Mouse (Mus musculus) hindbrain, embryonic 10.5 days (tissue): ENCODE measurements around the gene Nemp2. TPM values are rescaled to one million over a fixed set of nuclear protein-coding genes. Genes with fewer than 3 reads are reported as not detected.

ENCODE experiments used
- DNase-seq: peaks from one replicate; pipeline ENCODE4 v3.0.0-alpha.2; 2017; ENCODE audit warnings: low spot score
- H3K27ac ChIP-seq: fragments of 300-500 bp; sonication (generic); 2 replicates; pipeline ENCODE4 v1.5.1; 2016; ENCODE audit warnings: mild to moderate bottlenecking, moderate library complexity
- H3K27me3 ChIP-seq: fragments of 300-500 bp; sonication (generic); 2 replicates; pipeline ENCODE4 v1.6.1; 2016; ENCODE audit warnings: mild to moderate bottlenecking; ENCODE audit not compliant: poor library complexity, insufficient read depth, severe bottlenecking
- H3K36me3 ChIP-seq: fragments of 300-500 bp; sonication (generic); 2 replicates; pipeline ENCODE4 v1.6.1; 2016; ENCODE audit warnings: mild to moderate bottlenecking, moderate library complexity
- H3K4me1 ChIP-seq: fragments of 300-500 bp; sonication (generic); replicated peaks from 2 replicates; pipeline ENCODE4 v1.6.1; 2016; ENCODE audit warnings: mild to moderate bottlenecking
- H3K4me3 ChIP-seq: fragments of 300-500 bp; sonication (generic); 2 replicates; pipeline ENCODE4 v1.5.1; 2016; ENCODE audit warnings: mild to moderate bottlenecking, moderate library complexity
- H3K9me3 ChIP-seq: fragments of 300-500 bp; sonication (generic); 2 replicates; pipeline ENCODE4 v1.6.1; 2016; ENCODE audit warnings: mild to moderate bottlenecking, moderate library complexity
- WGBS: fragments of 180-500 bp; shearing (Covaris S2); methylation state at CpG from one replicate; pipeline ENCODE4 v1.1.7; 2016; 5-methylcytosine and 5-hydroxymethylcytosine counted together
- polyA plus RNA-seq: library from polyadenylated mRNA; unstranded; fragments of >200 nt; fragmentation: Nextera tagmentation; extraction: Ambion mirVana; gene quantifications from 2 replicates; pipeline ENCODE4 v1.2.1, GENCODE M21; 2016

Nemp2 gene
- polyA plus RNA-seq, 1 experiment from 2014 or later, result 8.4 TPM

- Histone ChIP-seq H3K27me3 (no peaks in the 10 kb centered on the region), H3K27ac (no peak overlapping the region), H3K36me3 (peaks cover 46% of the 10 kb centered on the region), H3K9me3 (no peaks in the 10 kb centered on the region), H3K4me3 (no peak overlapping the region), H3K4me1 (peaks cover 13% of the 10 kb centered on the region)
- DNase-seq, result no peak
- 94% methylated on average over 6 of the region's 6 CpGs for WGBS
Measured at GRCm38 (mm10) chr1:52634251-52634650, 3.7 kb downstream of the Nemp2 start.

DNA sequence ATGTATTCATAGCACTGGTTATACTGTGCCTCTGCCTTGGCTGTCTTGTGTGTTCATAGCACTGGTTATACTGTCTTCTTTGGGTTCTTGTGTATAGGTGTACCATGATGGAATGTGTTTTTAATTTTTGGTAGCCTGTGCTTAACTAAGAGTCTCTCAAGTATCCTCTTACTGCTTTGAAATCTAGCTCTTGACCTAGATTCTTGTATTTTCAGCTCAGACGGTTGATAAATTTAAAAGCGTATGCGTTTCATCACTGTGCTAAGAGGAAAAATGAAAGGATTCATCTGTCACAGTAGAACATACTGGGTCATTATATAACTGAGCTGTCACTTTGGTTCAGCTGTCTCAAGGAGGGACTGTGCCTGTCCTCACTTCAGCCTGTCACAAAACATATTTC lies 5.4 kb downstream of the Nemp2 start:
- no peaks in the 10 kb centered on the region for H3K27me3 ChIP-seq
- 93% methylated on average over 3 of the region's 3 CpGs for WGBS
- peaks cover 58% of the 10 kb centered on the region for H3K36me3 ChIP-seq
- H3K4me3 ChIP-seq, result no peak overlapping the region
- no peak overlapping the region for H3K27ac ChIP-seq
- DNase-seq, result no peak
- H3K4me1 ChIP-seq, result peaks cover 13% of the 10 kb centered on the region
- H3K9me3 ChIP-seq, result no peaks in the 10 kb centered on the region

DNA sequence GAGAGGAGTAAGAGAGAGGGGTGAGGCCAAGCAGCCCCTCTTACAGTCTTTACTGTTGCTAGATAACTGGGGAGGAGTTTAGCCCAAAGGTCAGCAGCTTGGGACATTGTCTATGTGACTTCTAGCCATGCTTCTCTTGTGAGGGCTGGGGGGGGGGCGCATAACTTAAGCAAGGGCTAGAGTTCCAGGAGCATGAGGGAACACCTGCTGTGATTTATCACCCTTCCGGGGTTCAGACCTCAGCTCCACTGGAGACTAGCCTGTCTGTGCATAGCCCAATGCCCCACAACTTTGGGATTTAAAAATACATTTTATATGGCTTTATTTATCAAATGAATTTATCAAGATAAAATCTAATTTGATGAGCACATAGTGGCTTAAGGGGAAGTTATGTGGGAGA lies 7.6 kb downstream of the Nemp2 start:
- no peaks in the 10 kb centered on the region for H3K9me3 ChIP-seq
- no peak for DNase-seq
- no peak overlapping the region for H3K27ac ChIP-seq
- WGBS, result 92% methylated on average over 2 of the region's 2 CpGs
- no peaks in the 10 kb centered on the region for H3K27me3 ChIP-seq
- H3K4me3 ChIP-seq, result no peak overlapping the region
- H3K4me1 ChIP-seq, result no peaks in the 10 kb centered on the region
- H3K36me3 ChIP-seq, result peaks cover 72% of the 10 kb centered on the region

GRCm38 (mm10) chr1:52639090-52639489 lies 8.6 kb downstream of the Nemp2 start:
- Histone ChIP-seq H3K4me1 (no peaks in the 10 kb centered on the region), H3K4me3 (no peak overlapping the region), H3K36me3 (peaks cover 72% of the 10 kb centered on the region), H3K27me3 (no peaks in the 10 kb centered on the region), H3K9me3 (no peaks in the 10 kb centered on the region), H3K27ac (no peak overlapping the region)
- 93% methylated on average over 7 of the region's 7 CpGs for WGBS
- no peak for DNase-seq

GRCm38 (mm10) chr1:52640266-52640665 lies 9.8 kb downstream of the Nemp2 start:
- Histone ChIP-seq H3K4me3 (no peak overlapping the region), H3K36me3 (peaks cover 64% of the 10 kb centered on the region), H3K4me1 (no peaks in the 10 kb centered on the region), H3K9me3 (no peaks in the 10 kb centered on the region), H3K27ac (no peak overlapping the region), H3K27me3 (no peaks in the 10 kb centered on the region)
- 94% methylated on average over 6 of the region's 6 CpGs for WGBS
- DNase-seq, result no peak

GRCm38 (mm10) chr1:52640736-52641135 lies 10.2 kb downstream of the Nemp2 start:
- Histone ChIP-seq H3K27me3 (no peaks in the 10 kb centered on the region), H3K27ac (no peak overlapping the region), H3K9me3 (no peaks in the 10 kb centered on the region), H3K4me3 (no peak overlapping the region), H3K36me3 (peaks cover 63% of the 10 kb centered on the region), H3K4me1 (no peaks in the 10 kb centered on the region)
- 91% methylated on average over 4 of the region's 4 CpGs for WGBS
- no peak for DNase-seq

DNA sequence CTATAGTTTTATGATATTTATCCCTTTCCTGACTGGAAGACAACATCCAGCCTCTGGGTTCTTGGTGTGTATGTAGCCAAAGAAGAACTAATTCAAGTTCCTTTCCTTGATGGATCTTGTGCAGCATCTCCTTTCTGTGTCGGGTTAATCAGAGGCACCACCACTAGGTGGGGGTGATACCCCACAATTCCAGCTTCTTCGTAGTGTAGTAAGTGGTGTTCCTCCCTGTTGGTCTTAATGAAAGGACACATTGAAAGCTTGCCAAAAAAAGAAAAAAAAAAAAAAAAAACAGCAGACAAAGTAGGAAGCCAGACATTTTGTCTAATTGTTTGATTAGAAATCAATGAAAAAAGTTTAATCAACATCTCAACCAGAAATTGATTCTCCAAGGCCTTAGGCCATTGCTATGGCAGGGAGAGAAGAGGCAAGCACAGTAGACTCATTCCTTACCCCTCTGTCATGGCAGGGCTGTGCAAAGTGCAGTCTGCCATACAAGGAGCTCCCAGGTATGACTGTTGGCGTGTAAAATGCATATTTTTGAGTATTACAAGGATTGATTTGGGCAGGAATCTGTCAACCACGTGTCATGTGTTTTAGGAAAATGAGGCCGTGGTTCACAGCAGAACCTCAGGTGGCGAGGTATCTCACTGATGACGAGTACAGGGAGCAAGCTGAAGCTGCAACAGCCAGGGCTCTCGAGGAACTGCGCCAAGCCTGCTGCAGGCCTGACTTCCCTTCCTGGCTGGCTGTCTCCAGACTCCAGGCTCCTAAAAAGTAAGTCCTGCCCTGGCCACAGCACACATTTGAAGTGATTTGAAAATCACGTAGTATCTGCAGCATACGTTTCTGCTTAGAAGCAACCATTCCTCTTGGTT lies 17.9 kb downstream of the Nemp2 start:
- WGBS, result 84% methylated on average over 11 of the region's 11 CpGs

GRCm38 (mm10) chr1:52650066-52650465 lies 19.6 kb downstream of the Nemp2 start:
- no peak overlapping the region for H3K4me3 ChIP-seq
- H3K27ac ChIP-seq, result no peak overlapping the region
- peaks cover 62% of the 10 kb centered on the region for H3K36me3 ChIP-seq

More for the DNA sequence above, 17.9 kb downstream of the Nemp2 start:
- Histone ChIP-seq H3K4me1 (no peaks in the 10 kb centered on the region), H3K27me3 (no peaks in the 10 kb centered on the region), H3K9me3 (no peaks in the 10 kb centered on the region), H3K27ac (no peak overlapping the region), H3K36me3 (peaks cover 63% of the 10 kb centered on the region), H3K4me3 (no peak overlapping the region)
- DNase-seq, result peak; percentile 54

GRCm38 (mm10) chr1:52652601-52653253 lies 22.2 kb downstream of the Nemp2 start:
- H3K27ac ChIP-seq, result no peak overlapping the region
- H3K36me3 ChIP-seq, result peaks cover 42% of the 10 kb centered on the region
- 81% methylated on average over 3 of the region's 3 CpGs for WGBS
- no peaks in the 10 kb centered on the region for H3K9me3 ChIP-seq
- no peak overlapping the region for H3K4me3 ChIP-seq
- peak; percentile 27 for DNase-seq
- H3K27me3 ChIP-seq, result no peaks in the 10 kb centered on the region
- no peaks in the 10 kb centered on the region for H3K4me1 ChIP-seq

More at GRCm38 (mm10) chr1:52650066-52650465, 19.6 kb downstream of the Nemp2 start:
- Histone ChIP-seq H3K27me3 (no peaks in the 10 kb centered on the region), H3K4me1 (no peaks in the 10 kb centered on the region), H3K9me3 (no peaks in the 10 kb centered on the region)
- WGBS, result 86% methylated on average over 5 of the region's 5 CpGs
- DNase-seq, result no peak

DNA sequence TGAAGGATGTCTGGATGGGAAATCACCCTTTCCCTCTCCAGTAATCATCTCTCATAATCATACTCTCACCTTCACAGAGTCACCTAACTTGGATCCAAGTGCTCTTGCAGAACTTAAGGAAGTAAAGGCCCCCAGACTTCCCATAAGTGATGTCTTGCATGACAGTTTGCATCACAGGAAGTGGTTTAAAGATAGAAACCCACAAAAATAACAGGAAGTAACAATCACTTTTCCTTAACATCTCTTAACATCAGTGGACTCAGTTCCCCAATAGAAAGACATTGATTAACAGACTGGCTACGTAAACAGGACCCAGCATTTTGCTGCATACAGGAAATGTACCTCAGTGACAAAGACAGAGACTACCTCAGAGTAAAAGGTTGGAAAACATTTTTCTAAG lies 22.9 kb downstream of the Nemp2 start:
- no peaks in the 10 kb centered on the region for H3K9me3 ChIP-seq
- peaks cover 42% of the 10 kb centered on the region for H3K36me3 ChIP-seq
- no peak for DNase-seq
- 85% methylated on average over 1 of the region's 1 CpGs for WGBS
- no peaks in the 10 kb centered on the region for H3K4me1 ChIP-seq
- no peak overlapping the region for H3K27ac ChIP-seq
- no peak overlapping the region for H3K4me3 ChIP-seq
- no peaks in the 10 kb centered on the region for H3K27me3 ChIP-seq

DNA sequence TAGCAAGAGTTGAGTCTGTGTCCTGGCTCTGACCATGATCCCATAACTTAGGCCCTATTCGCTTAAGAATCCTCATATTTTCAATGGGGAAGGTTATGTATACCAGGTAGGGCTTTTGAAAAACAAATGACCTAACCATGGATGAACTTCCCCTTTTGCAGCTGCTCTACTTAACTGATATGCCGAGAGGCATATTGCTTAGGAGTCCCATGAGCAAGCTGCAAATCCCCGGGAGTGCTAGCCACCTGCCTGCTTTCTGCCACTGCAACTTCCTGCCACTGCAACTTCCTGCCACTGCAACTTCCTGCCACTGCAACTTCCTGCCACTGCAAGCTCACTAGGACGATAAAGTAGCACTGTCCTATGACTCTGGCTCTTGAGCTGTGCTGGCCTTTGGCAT lies 24.6 kb downstream of the Nemp2 start:
- H3K36me3 ChIP-seq, result peaks cover 27% of the 10 kb centered on the region
- no peaks in the 10 kb centered on the region for H3K9me3 ChIP-seq
- H3K27ac ChIP-seq, result no peak overlapping the region
- no peaks in the 10 kb centered on the region for H3K4me1 ChIP-seq
- no peaks in the 10 kb centered on the region for H3K27me3 ChIP-seq
- no peak overlapping the region for H3K4me3 ChIP-seq
- WGBS, result 90% methylated on average over 4 of the region's 4 CpGs
- DNase-seq, result no peak

DNA sequence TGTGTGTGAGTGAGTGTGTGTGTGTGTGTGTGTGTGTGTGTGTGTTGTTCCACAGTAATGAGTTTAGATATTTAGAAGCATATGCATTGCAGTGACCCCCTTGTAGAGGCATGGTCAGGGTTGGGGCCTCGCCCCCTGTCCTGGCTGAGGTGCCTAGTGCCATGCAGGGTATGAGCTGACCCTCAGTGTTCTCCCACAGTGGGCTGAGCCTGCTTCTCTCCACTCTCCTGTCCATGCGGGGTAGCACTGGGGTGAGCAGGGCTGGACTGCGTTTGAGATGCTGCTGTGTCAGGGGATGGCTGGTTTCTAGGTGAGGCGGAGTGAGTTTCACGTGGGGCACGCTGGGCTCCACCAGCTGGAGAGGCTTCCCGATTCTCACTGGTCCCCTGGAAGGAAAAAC lies 27.7 kb downstream of the Nemp2 start:
- 86% methylated on average over 7 of the region's 7 CpGs for WGBS
- DNase-seq, result no peak
- Histone ChIP-seq H3K27ac (no peak overlapping the region), H3K4me1 (no peaks in the 10 kb centered on the region), H3K36me3 (0 out of 2 replicates have a peak, but pooled peaks cover 2% of the 10 kb centered on the region), H3K4me3 (no peak overlapping the region), H3K27me3 (no peaks in the 10 kb centered on the region), H3K9me3 (no peaks in the 10 kb centered on the region)

DNA sequence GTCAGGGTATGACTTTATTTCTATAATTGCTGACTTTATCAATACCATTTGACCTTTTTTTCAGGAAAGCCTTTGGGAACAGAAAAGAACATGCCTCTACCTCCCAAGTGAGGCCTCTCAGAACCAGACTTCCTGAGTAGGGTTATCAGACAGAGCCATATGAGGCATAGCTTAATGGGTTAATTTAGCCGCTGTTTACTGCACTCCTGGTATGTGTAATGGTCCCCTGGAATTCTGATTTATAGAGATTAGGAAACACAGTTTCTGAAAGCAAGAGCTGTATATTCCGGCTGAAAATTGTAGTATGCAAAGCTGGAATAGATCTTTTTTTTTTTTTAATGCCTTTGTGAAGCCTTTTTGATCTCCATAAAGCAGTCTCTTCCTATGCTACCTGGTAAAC lies 29.8 kb downstream of the Nemp2 start:
- Histone ChIP-seq H3K27ac (no peak overlapping the region), H3K4me1 (no peaks in the 10 kb centered on the region), H3K36me3 (no peaks in the 10 kb centered on the region), H3K4me3 (no peak overlapping the region), H3K9me3 (no peaks in the 10 kb centered on the region), H3K27me3 (no peaks in the 10 kb centered on the region)
- WGBS, result 89% methylated on average over 2 of the region's 2 CpGs
- DNase-seq, result no peak
